Mouse (Mus musculus): ENCODE results near the gene Klrb1b.

GRCm38 (mm10) chr6:128788517-128788916 is 37.6 kb downstream of the Klrb1b start:
- TF ChIP-seq POLR2A (IDR thresholded peaks at IDR 0.05; ENCODE audit: low read depth, low read length) (no peak), CTCF (IDR thresholded peaks at IDR 0.05; ENCODE audit: extremely low read depth, insufficient read length, insufficient replicate concordance, low read depth, low read length) (no peak)
